ENCODE assay signal across 15 mouse cellular contexts in genomic region chr4:134600777-134601176, GRCm38 (mm10). TPM values are rescaled to one million over a fixed set of nuclear protein-coding genes. Genes with fewer than 3 reads are reported as not detected.
DNase-seq lines count a peak whose midpoint lies in the region; ATAC-seq and TF ChIP-seq lines count a peak whose summit lies in the region.
"Had no signal": no experiment of that assay in that cellular context is flagged by ENCODE, and none has a peak within 500 bp of the region (broad histone marks: within the 10 kb centered on the region; RNA-seq: fewer than 3 reads in every experiment).

No protein-coding gene starts in this region.

- no peak for TF ChIP-seq CTCF in cerebellum, adult 2 months (IDR thresholded peaks at IDR 0.05; ENCODE audit: borderline replicate concordance, insufficient read depth, low read depth, low read length)

- no peak overlapping the region for H3K4me3 ChIP-seq in cerebellum, adult 2 months (replicated peaks; ENCODE audit: insufficient read depth, low read depth, low read length)
- H3K4me3 ChIP-seq in kidney, embryonic 15.5 days (replicated peaks): no peak overlapping the region
- H3K4me3 ChIP-seq in megakaryocyte, embryonic 14.5 days (replicated peaks): peak overlapping the region; percentile 10
- no peak overlapping the region for H3K4me3 ChIP-seq in neural tube, embryonic 15.5 days (replicated peaks)
- H3K4me3 ChIP-seq: embryonic facial prominence, embryonic 15.5 days; heart, embryonic 15.5 days had no signal

- H3K36me3 ChIP-seq in kidney, embryonic 15.5 days: no peaks in the 10 kb centered on the region
- H3K36me3 ChIP-seq in megakaryocyte, embryonic 14.5 days (replicated peaks; ENCODE audit: low read length): peaks cover 4% of the 10 kb centered on the region
- H3K36me3 ChIP-seq in neural tube, embryonic 15.5 days: no peaks in the 10 kb centered on the region
- H3K36me3 ChIP-seq: embryonic facial prominence, embryonic 15.5 days; heart, embryonic 15.5 days had no signal

- 58% methylated on average over 7 of the region's 7 CpGs for WGBS in cerebellum, adult 2 months
- WGBS in kidney, embryonic 15.5 days: 59% methylated on average over 7 of the region's 7 CpGs
- 57% methylated on average over 7 of the region's 7 CpGs for WGBS in neural tube, embryonic 15.5 days

- H3K4me1 ChIP-seq in cerebellum, adult 2 months (ENCODE audit: control insufficient read depth, insufficient read depth, low read length): peaks cover 64% of the 10 kb centered on the region
- peaks cover 45% of the 10 kb centered on the region for H3K4me1 ChIP-seq in kidney, embryonic 15.5 days
- peaks cover 65% of the 10 kb centered on the region for H3K4me1 ChIP-seq in megakaryocyte, embryonic 14.5 days
- H3K4me1 ChIP-seq in neural tube, embryonic 15.5 days: peaks cover 47% of the 10 kb centered on the region

- no peak for ATAC-seq in kidney, embryonic 15.5 days (replicated peaks; ENCODE audit: low FRiP score)
- ATAC-seq in megakaryocyte, adult 5-6 weeks (ENCODE audit: poor library complexity, severe bottlenecking): no peak
- no peak for ATAC-seq in neural tube, embryonic 15.5 days (ENCODE audit: low FRiP score)
- ATAC-seq: forebrain, embryonic 16.5 days; midbrain, embryonic 16.5 days had no signal

- H3K4me2 ChIP-seq in kidney, embryonic 15.5 days: no peak overlapping the region
- no peak overlapping the region for H3K4me2 ChIP-seq in neural tube, embryonic 15.5 days
- H3K4me2 ChIP-seq: embryonic facial prominence, embryonic 15.5 days; heart, embryonic 15.5 days had no signal

- no peak overlapping the region for H3K9ac ChIP-seq in kidney, embryonic 15.5 days
- H3K9ac ChIP-seq in neural tube, embryonic 15.5 days (replicated peaks): no peak overlapping the region
- H3K9ac ChIP-seq: embryonic facial prominence, embryonic 15.5 days had no signal

- TF ChIP-seq POLR2A in cerebellum, adult 2 months (IDR thresholded peaks at IDR 0.05; ENCODE audit: borderline replicate concordance, insufficient read depth, low read length): no peak

- H3K9me3 ChIP-seq in kidney, embryonic 15.5 days (replicated peaks): no peaks in the 10 kb centered on the region
- peaks cover 14% of the 10 kb centered on the region for H3K9me3 ChIP-seq in megakaryocyte, embryonic 14.5 days
- H3K9me3 ChIP-seq in neural tube, embryonic 15.5 days (replicated peaks): no peaks in the 10 kb centered on the region
- H3K9me3 ChIP-seq: embryonic facial prominence, embryonic 15.5 days; heart, embryonic 15.5 days had no signal

- no peaks in the 10 kb centered on the region for H3K27me3 ChIP-seq in cerebellum, adult 2 months (ENCODE audit: control insufficient read depth, insufficient read depth, low read length)
- no peaks in the 10 kb centered on the region for H3K27me3 ChIP-seq in kidney, embryonic 15.5 days
- peaks cover 82% of the 10 kb centered on the region for H3K27me3 ChIP-seq in megakaryocyte, embryonic 14.5 days (replicated peaks)
- H3K27me3 ChIP-seq in neural tube, embryonic 15.5 days (replicated peaks): no peaks in the 10 kb centered on the region
- H3K27me3 ChIP-seq: embryonic facial prominence, embryonic 15.5 days; heart, embryonic 15.5 days had no signal

- H3K27ac ChIP-seq in cerebellum, adult 2 months (ENCODE audit: insufficient read depth, low read length): 0 out of 2 replicates have a peak overlapping the region, but pooled peaks have one; percentile 41
- H3K27ac ChIP-seq in kidney, embryonic 15.5 days: peak overlapping the region; percentile 11; the same call in 1 of the 2 replicates
- 0 out of 2 replicates have a peak overlapping the region, but pooled peaks have one; percentile 72 for H3K27ac ChIP-seq in neural tube, embryonic 15.5 days (replicated peaks)
- H3K27ac ChIP-seq: embryonic facial prominence, embryonic 15.5 days; heart, embryonic 15.5 days had no signal

- peak in 1 of 2 experiments; percentile 28 for DNase-seq in cerebellum, adult 2 months
- no peak for DNase-seq in cerebellum, postnatal 14 days
- DNase-seq in kidney, adult 18-20 months: no peak
- no peak for DNase-seq in retina, postnatal 1 day
- DNase-seq: cerebellum, adult 11 months; gastrocnemius, postnatal 36 days; lung, adult 18-20 months had no signal

RNA-seq across cellular contexts. Expression of gene Selenon, which starts 48.8 kb away (rescaled TPM):
- 37.8 and 43.1 TPM in 2 replicates for polyA plus RNA-seq in cerebellum, adult 2 months (2012; rRNA removed)
- 10.2 and 11.6 TPM in 2 replicates for polyA plus RNA-seq in kidney, embryonic 15.5 days (2015; fragmentation: Nextera tagmentation; extraction: Ambion mirVana)
- 7.1 and 9.1 TPM in 2 replicates for polyA plus RNA-seq in megakaryocyte, embryonic 14.5 days (2012; ENCODE audit: insufficient read depth, low replicate concordance)
- total RNA-seq in megakaryocyte, adult 5-6 weeks (2015): 24.9 and 25.4 TPM in 2 replicates
- total RNA-seq in megakaryocyte, adult 5-6 weeks (2017): 6.3 and 8.2 TPM in 2 replicates
- polyA plus RNA-seq in neural tube, embryonic 15.5 days (2015; fragmentation: Nextera tagmentation; extraction: Ambion mirVana): 8.4 and 19.4 TPM in 2 replicates

Comparison
In these comparisons a context has a peak if more than half of its experiments do, and no peak if none do; other contexts are left out.
1. H3K27ac ChIP-seq: peak in every context shown above with its lines; median percentile 72 in neural tube, embryonic 15.5 days; 41 in cerebellum, adult 2 months; 11 in kidney, embryonic 15.5 days.